18 mouse cellular contexts compared by ENCODE assay signal in genomic region chr11:101524446-101524845, GRCm38 (mm10). TPM values are rescaled to one million over a fixed set of nuclear protein-coding genes. Genes with fewer than 3 reads are reported as not detected.
"Had no signal": no experiment of that assay in that cellular context is flagged by ENCODE, and none has a peak within 500 bp of the region (broad histone marks: within the 10 kb centered on the region; RNA-seq: fewer than 3 reads in every experiment).

No protein-coding gene starts in this region.

- H3K36me3 ChIP-seq: midbrain, embryonic 15.5 days had no signal

- H3K27ac ChIP-seq: lung, embryonic 15.5 days; macrophage; midbrain, embryonic 13.5 days; midbrain, embryonic 15.5 days; neural tube, embryonic 12.5 days; stomach, embryonic 15.5 days; stomach, postnatal 0 days had no signal

- H3K4me3 ChIP-seq: lung, embryonic 15.5 days; megakaryocyte, embryonic 14.5 days; midbrain, embryonic 13.5 days; midbrain, embryonic 15.5 days; neural tube, embryonic 12.5 days; stomach, embryonic 15.5 days had no signal

- H3K9ac ChIP-seq: lung, embryonic 15.5 days; midbrain, embryonic 13.5 days; midbrain, embryonic 15.5 days; neural tube, embryonic 12.5 days; stomach, embryonic 15.5 days had no signal

- ATAC-seq: lung, postnatal 0 days; midbrain, embryonic 13.5 days; midbrain, embryonic 15.5 days had no signal

- H3K9me3 ChIP-seq: lung, embryonic 15.5 days; megakaryocyte, embryonic 14.5 days; midbrain, embryonic 13.5 days; midbrain, embryonic 15.5 days; neural tube, embryonic 12.5 days; stomach, embryonic 15.5 days had no signal

- H3K4me2 ChIP-seq: lung, embryonic 15.5 days; midbrain, embryonic 11.5 days; midbrain, embryonic 13.5 days; midbrain, embryonic 15.5 days; neural tube, embryonic 12.5 days; stomach, embryonic 15.5 days had no signal

- H3K27me3 ChIP-seq: lung, embryonic 15.5 days; megakaryocyte, embryonic 14.5 days; midbrain, embryonic 13.5 days; midbrain, embryonic 15.5 days; neural tube, embryonic 12.5 days; stomach, embryonic 15.5 days had no signal

- H3K4me1 ChIP-seq: lung, embryonic 15.5 days; megakaryocyte, embryonic 14.5 days; midbrain, embryonic 13.5 days; midbrain, embryonic 15.5 days; neural tube, embryonic 12.5 days; stomach, embryonic 15.5 days had no signal

- DNase-seq: lung, adult 2 months; lung, postnatal 14 days; lung, postnatal 36 days; right cerebral cortex, postnatal 14 days; thymus, adult 2 months; thymus, postnatal 25 days; thymus, postnatal 4 days had no signal

RNA-seq across cellular contexts. Expression of gene Rnd2, which starts 59.6 kb away (rescaled TPM):
- total RNA-seq: monocyte, adult 5-6 weeks had no signal
